Mouse (Mus musculus) small intestine, adult 2 months (tissue): ENCODE data around the gene Nploc4. TPM values are rescaled to one million over a fixed set of nuclear protein-coding genes. Genes with fewer than 3 reads are reported as not detected.
"Not testable (repeated sequence)": the region's sequence is repeated elsewhere in the genome, so short reads cannot be mapped to it uniquely, and the experiment has no call there.

ENCODE experiments used
- H3K27ac ChIP-seq: fragments of 200-500 bp; 2 replicates; pipeline ENCODE4 v1.5.1; 2012; ENCODE audit warnings: low read depth, low read length, control low read depth, inconsistent platforms; ENCODE audit not compliant: insufficient read depth
- H3K27me3 ChIP-seq: fragments of 200-500 bp; 2 replicates; pipeline ENCODE4 v1.6.1; 2012; ENCODE audit warnings: mild to moderate bottlenecking, moderate library complexity, low read length, inconsistent platforms; ENCODE audit not compliant: control insufficient read depth, insufficient read depth
- H3K36me3 ChIP-seq: fragments of 200-500 bp; 2 replicates; pipeline ENCODE4 v1.6.1; 2012; ENCODE audit warnings: mild to moderate bottlenecking, low read length, control low read depth, inconsistent platforms; ENCODE audit not compliant: control insufficient read depth, insufficient read depth
- H3K4me1 ChIP-seq: fragments of 200-500 bp; 2 replicates; pipeline ENCODE4 v1.6.1; 2012; ENCODE audit warnings: low read length, inconsistent platforms, mixed read lengths; ENCODE audit not compliant: control insufficient read depth, insufficient read depth, insufficient read length
- H3K4me3 ChIP-seq: fragments of 200-500 bp; 2 replicates; pipeline ENCODE4 v1.5.1; 2012; ENCODE audit warnings: low read depth, mild to moderate bottlenecking, control low read depth, inconsistent platforms, low read length, moderate library complexity
- CTCF ChIP-seq: fragments of 200-500 bp; IDR thresholded peaks from 2 replicates; pipeline ENCODE4 v1.5.1; 2012; ENCODE audit warnings: low read depth, mild to moderate bottlenecking, control low read depth, inconsistent platforms, low read length, moderate library complexity, mixed read lengths; ENCODE audit not compliant: insufficient replicate concordance, insufficient read length; ENCODE audit errors: extremely low read depth
- POLR2A ChIP-seq: fragments of 200-500 bp; IDR thresholded peaks from 2 replicates; pipeline ENCODE4 v1.6.1; 2012; ENCODE audit warnings: low read depth, mild to moderate bottlenecking, control low read depth, inconsistent platforms, low read length, moderate library complexity
- WGBS: fragments of 180-500 bp; shearing (Covaris S2); methylation state at CpG from one replicate; pipeline ENCODE4 v1.1.7; 2018; 5-methylcytosine and 5-hydroxymethylcytosine counted together
- polyA plus RNA-seq: library from polyadenylated mRNA; depleted of rRNA; stranded (reverse); fragments of >200 nt; gene quantifications from 2 replicates; pipeline ENCODE4 v1.2.3, GENCODE M21; 2012

Nploc4 gene
- polyA plus RNA-seq, 1 experiment = 54.8 TPM

- H3K4me3 ChIP-seq = peak overlapping the region; percentile 87
- peak overlapping the region; percentile 100 for H3K27ac ChIP-seq
- no peaks in the 10 kb centered on the region for H3K27me3 ChIP-seq
- H3K36me3 ChIP-seq = peaks cover 21% of the 10 kb centered on the region
- H3K4me1 ChIP-seq = peaks cover 29% of the 10 kb centered on the region
- WGBS = under 1% methylated on average over 16 of the region's 16 CpGs
- TF ChIP-seq POLR2A (no peak), CTCF (no peak)
These were observed 88.0 kb downstream of the Nploc4 start for GRCm38 (mm10) chr11:120349371-120349985.

GRCm38 (mm10) chr11:120348684-120349370 is 88.7 kb downstream of the Nploc4 start:
- H3K4me3 ChIP-seq = peak overlapping the region; percentile 87
- peaks cover 26% of the 10 kb centered on the region for H3K4me1 ChIP-seq
- WGBS = 2% methylated on average over 53 of the region's 53 CpGs
- no peak for TF ChIP-seq CTCF
- TF ChIP-seq POLR2A = no peak
- H3K27ac ChIP-seq = peak overlapping the region; percentile 100
- H3K36me3 ChIP-seq = peaks cover 21% of the 10 kb centered on the region
- H3K27me3 ChIP-seq = no peaks in the 10 kb centered on the region

- H3K27ac ChIP-seq = peak within 1 kb of the TSS; percentile 100
- WGBS = under 1% methylated on average over 101 of the region's 103 CpGs
- TF ChIP-seq POLR2A (peak; percentile 94), CTCF (no peak)
- peaks cover 21% of the 10 kb centered on the region for H3K36me3 ChIP-seq
- H3K27me3 ChIP-seq = no peaks in the 10 kb centered on the region
- H3K4me1 ChIP-seq = peaks cover 18% of the 10 kb centered on the region
- H3K4me3 ChIP-seq = peak within 1 kb of the TSS; percentile 94
These were observed 89.5 kb downstream of the Nploc4 start, which contains the start of gene Actg1 for GRCm38 (mm10) chr11:120347791-120348683. Actg1 (minus strand) TSS chr11:120348542.

- TF ChIP-seq POLR2A (no peak), CTCF (no peak)
- under 1% methylated on average over 10 of the region's 10 CpGs for WGBS
These were observed 90.2 kb downstream of the Nploc4 start for GRCm38 (mm10) chr11:120347301-120347700.

GRCm38 (mm10) chr11:120346383-120347034 is 91.0 kb downstream of the Nploc4 start:
- H3K4me3 ChIP-seq = peak overlapping the region; percentile 70
- H3K4me1 ChIP-seq, H3K27me3 ChIP-seq: not testable (repeated sequence)
- H3K27ac ChIP-seq = peak overlapping the region; percentile 45
- peaks cover 21% of the 10 kb centered on the region for H3K36me3 ChIP-seq
- WGBS = 7% methylated on average over 11 of the region's 13 CpGs

More at GRCm38 (mm10) chr11:120347301-120347700, 90.2 kb downstream of the Nploc4 start:
- Histone ChIP-seq H3K27ac (peak overlapping the region; percentile 98), H3K4me3 (peak overlapping the region; percentile 94), H3K36me3 (peaks cover 21% of the 10 kb centered on the region), H3K27me3 (no peaks in the 10 kb centered on the region), H3K4me1 (peaks cover 15% of the 10 kb centered on the region)

GRCm38 (mm10) chr11:120345067-120345681 is 92.3 kb downstream of the Nploc4 start:
- H3K27ac ChIP-seq = peak overlapping the region; percentile 3
- peaks cover 21% of the 10 kb centered on the region for H3K36me3 ChIP-seq
- no peaks in the 10 kb centered on the region for H3K27me3 ChIP-seq
- peaks cover 4% of the 10 kb centered on the region for H3K4me1 ChIP-seq
- peak overlapping the region; percentile 5 for H3K4me3 ChIP-seq
- WGBS = 13% methylated on average over 1 of the region's 1 CpGs
- TF ChIP-seq CTCF (no peak), POLR2A (no peak)
